Mouse (Mus musculus): ENCODE results near the gene Maml1.
A peak's percentile ranks its signal among the peaks of the same experiment; 100 is the strongest.

The Maml1 gene

GRCm38 (mm10) chr11:50238821-50239791, 53.0 kb downstream of the Maml1 start:
- no peak for DNase-seq (ENCODE audit: inconsistent ontology term)

GRCm38 (mm10) chr11:50238324-50238723, 53.8 kb downstream of the Maml1 start, which contains the start of gene Ltc4s:
Gene Ltc4s (minus strand): TSS chr11:50238616.
- DNase-seq (ENCODE audit: inconsistent ontology term) = no peak

- DNase-seq (ENCODE audit: inconsistent ontology term) = no peak
Observed at GRCm38 (mm10) chr11:50236937-50237835, 54.9 kb downstream of the Maml1 start.

GRCm38 (mm10) chr11:50236540-50236936, 55.6 kb downstream of the Maml1 start:
- DNase-seq (ENCODE audit: inconsistent ontology term) = peak; percentile 96

GRCm38 (mm10) chr11:50234606-50235005, 57.5 kb downstream of the Maml1 start:
- DNase-seq (ENCODE audit: inconsistent ontology term) = no peak

GRCm38 (mm10) chr11:50233993-50234392, 58.1 kb downstream of the Maml1 start:
- DNase-seq (ENCODE audit: inconsistent ontology term) = no peak

GRCm38 (mm10) chr11:50233022-50233421, 59.1 kb downstream of the Maml1 start:
- DNase-seq (ENCODE audit: inconsistent ontology term) = no peak

GRCm38 (mm10) chr11:50231411-50231810, 60.7 kb downstream of the Maml1 start:
- peak; percentile 78 for DNase-seq (ENCODE audit: inconsistent ontology term)

- no peak for DNase-seq (ENCODE audit: inconsistent ontology term)
Observed at GRCm38 (mm10) chr11:50230481-50231304, 61.4 kb downstream of the Maml1 start.

GRCm38 (mm10) chr11:50229252-50229910, 62.7 kb downstream of the Maml1 start:
- DNase-seq (ENCODE audit: inconsistent ontology term) = no peak

- no peak for DNase-seq (ENCODE audit: inconsistent ontology term)
Observed at GRCm38 (mm10) chr11:50228772-50229171, 63.3 kb downstream of the Maml1 start.

GRCm38 (mm10) chr11:50227736-50228135, 64.4 kb downstream of the Maml1 start:
- DNase-seq (ENCODE audit: inconsistent ontology term) = no peak

GRCm38 (mm10) chr11:50227226-50227625, 64.9 kb downstream of the Maml1 start:
- DNase-seq (ENCODE audit: inconsistent ontology term) = no peak

GRCm38 (mm10) chr11:50226406-50226805, 65.7 kb downstream of the Maml1 start:
- no peak for DNase-seq (ENCODE audit: inconsistent ontology term)

GRCm38 (mm10) chr11:50225611-50226378, 66.3 kb downstream of the Maml1 start:
- peak; percentile 55 for DNase-seq (ENCODE audit: inconsistent ontology term)

- DNase-seq (ENCODE audit: inconsistent ontology term) = peak; percentile 91
Observed at GRCm38 (mm10) chr11:50224671-50225530, 67.2 kb downstream of the Maml1 start.

- DNase-seq (ENCODE audit: inconsistent ontology term) = no peak
Observed at GRCm38 (mm10) chr11:50223783-50224662, 68.1 kb downstream of the Maml1 start.
